Mouse (Mus musculus) stomach, embryonic 16.5 days (tissue): ENCODE measurements at regions not wholly inside any gene's neighbourhood (a gene's known extent, or its start where the extent isn't known, plus 50 kb on each side); places are given as distances from the start of the nearest gene placed in this dataset.

Experiments
- ATAC-seq: fragments of 200-750 bp; cut with Nextera tagmentation; 2 replicates; pipeline ENCODE4 v1.8.0; 2017; ENCODE audit warnings: moderate number of reproducible peaks, moderate TSS enrichment; ENCODE audit not compliant: insufficient read depth, low FRiP score
- H3K27ac ChIP-seq: fragments of 300-500 bp; sonication (generic); 2 replicates; pipeline ENCODE4 v1.5.1; 2014; ENCODE audit warnings: low read length
- H3K27me3 ChIP-seq: fragments of 300-500 bp; sonication (generic); 2 replicates; pipeline ENCODE4 v1.6.1; 2014; ENCODE audit warnings: low read length, control low read depth, mixed read lengths; ENCODE audit not compliant: control insufficient read depth, insufficient read depth
- H3K36me3 ChIP-seq: fragments of 300-500 bp; sonication (generic); 2 replicates; pipeline ENCODE4 v1.6.1; 2014; ENCODE audit warnings: low read length; ENCODE audit not compliant: control insufficient read depth, insufficient read depth
- H3K4me1 ChIP-seq: fragments of 300-500 bp; sonication (generic); 2 replicates; pipeline ENCODE4 v1.6.1; 2014; ENCODE audit warnings: low read length, control low read depth, mixed read lengths; ENCODE audit not compliant: control insufficient read depth, insufficient read depth
- H3K4me2 ChIP-seq: fragments of 300-500 bp; sonication (generic); 2 replicates; pipeline ENCODE4 v1.6.1; 2014; ENCODE audit warnings: low read depth, low read length, mixed read lengths
- H3K4me3 ChIP-seq: fragments of 300-500 bp; sonication (generic); replicated peaks from 2 replicates; pipeline ENCODE4 v1.5.1; 2014; ENCODE audit warnings: mild to moderate bottlenecking, low read length
- H3K9ac ChIP-seq: fragments of 300-500 bp; sonication (generic); 2 replicates; pipeline ENCODE4 v1.6.1; 2014; ENCODE audit warnings: low read length
- H3K9me3 ChIP-seq: fragments of 300-500 bp; sonication (generic); replicated peaks from 2 replicates; pipeline ENCODE4 v1.6.1; 2016; ENCODE audit warnings: low read length, control low read depth; ENCODE audit not compliant: control insufficient read depth
- WGBS: fragments of 180-500 bp; shearing (Covaris S2); extraction: QIAGEN DNeasy Blood & Tissue Kit; methylation state at CpG from one replicate; pipeline ENCODE4 v1.1.7; 2014; 5-methylcytosine and 5-hydroxymethylcytosine counted together

- Histone ChIP-seq H3K4me1 (no peaks in the 10 kb centered on the region), H3K9me3 (no peaks in the 10 kb centered on the region), H3K27ac (no peak overlapping the region), H3K4me2 (no peak overlapping the region), H3K9ac (no peak overlapping the region), H3K4me3 (no peak overlapping the region), H3K36me3 (no peaks in the 10 kb centered on the region), H3K27me3 (no peaks in the 10 kb centered on the region)
- 53% methylated on average over 2 of the region's 2 CpGs for WGBS
- ATAC-seq: no peak
Observed at GRCm38 (mm10) chr1:184344829-184345228, 310.7 kb upstream of the 1700056E22Rik start.

- ATAC-seq: no peak
- H3K4me2 ChIP-seq: no peak overlapping the region
- no peak overlapping the region for H3K27ac ChIP-seq
- WGBS: 78% methylated on average over 3 of the region's 3 CpGs
- H3K4me1 ChIP-seq: no peaks in the 10 kb centered on the region
- no peaks in the 10 kb centered on the region for H3K9me3 ChIP-seq
- no peaks in the 10 kb centered on the region for H3K36me3 ChIP-seq
- H3K27me3 ChIP-seq: no peaks in the 10 kb centered on the region
- H3K9ac ChIP-seq: no peak overlapping the region
- no peak overlapping the region for H3K4me3 ChIP-seq
Observed at GRCm38 (mm10) chr1:184335952-184336351, 301.9 kb upstream of the 1700056E22Rik start.

- no peak overlapping the region for H3K4me3 ChIP-seq
- no peaks in the 10 kb centered on the region for H3K27me3 ChIP-seq
- no peaks in the 10 kb centered on the region for H3K4me1 ChIP-seq
- no peak overlapping the region for H3K9ac ChIP-seq
- H3K4me2 ChIP-seq: no peak overlapping the region
- no peak overlapping the region for H3K27ac ChIP-seq
- H3K36me3 ChIP-seq: no peaks in the 10 kb centered on the region
- no peaks in the 10 kb centered on the region for H3K9me3 ChIP-seq
- no peak for ATAC-seq
- 30% methylated on average over 6 of the region's 6 CpGs for WGBS
Observed at GRCm38 (mm10) chr1:184335281-184335680, 301.2 kb upstream of the 1700056E22Rik start.

- H3K4me3 ChIP-seq: no peak overlapping the region
- 35% methylated on average over 5 of the region's 5 CpGs for WGBS
- H3K36me3 ChIP-seq: no peaks in the 10 kb centered on the region
Observed at GRCm38 (mm10) chr1:184334818-184335217, 300.7 kb upstream of the 1700056E22Rik start.

GRCm38 (mm10) chr1:184333086-184333485, 299.0 kb upstream of the 1700056E22Rik start:
- Histone ChIP-seq H3K9me3 (no peaks in the 10 kb centered on the region), H3K4me3 (no peak overlapping the region), H3K36me3 (no peaks in the 10 kb centered on the region), H3K4me1 (no peaks in the 10 kb centered on the region), H3K9ac (no peak overlapping the region), H3K4me2 (no peak overlapping the region), H3K27ac (no peak overlapping the region), H3K27me3 (no peaks in the 10 kb centered on the region)
- WGBS: 83% methylated on average over 5 of the region's 5 CpGs
- ATAC-seq: no peak

More at GRCm38 (mm10) chr1:184334818-184335217, 300.7 kb upstream of the 1700056E22Rik start:
- no peak for ATAC-seq
- Histone ChIP-seq H3K9me3 (no peaks in the 10 kb centered on the region), H3K4me1 (no peaks in the 10 kb centered on the region), H3K4me2 (no peak overlapping the region), H3K9ac (no peak overlapping the region), H3K27me3 (no peaks in the 10 kb centered on the region), H3K27ac (no peak overlapping the region)

GRCm38 (mm10) chr1:184330516-184331350, 296.6 kb upstream of the 1700056E22Rik start:
- ATAC-seq: no peak
- H3K4me3 ChIP-seq: no peak overlapping the region
- H3K27me3 ChIP-seq: no peaks in the 10 kb centered on the region
- H3K9me3 ChIP-seq: no peaks in the 10 kb centered on the region
- no peaks in the 10 kb centered on the region for H3K36me3 ChIP-seq
- no peaks in the 10 kb centered on the region for H3K4me1 ChIP-seq
- no peak overlapping the region for H3K27ac ChIP-seq
- WGBS: 68% methylated on average over 11 of the region's 11 CpGs
- no peak overlapping the region for H3K4me2 ChIP-seq
- H3K9ac ChIP-seq: no peak overlapping the region

- no peaks in the 10 kb centered on the region for H3K9me3 ChIP-seq
- WGBS: 87% methylated on average over 3 of the region's 3 CpGs
- no peak overlapping the region for H3K4me2 ChIP-seq
- no peak overlapping the region for H3K4me3 ChIP-seq
- H3K36me3 ChIP-seq: no peaks in the 10 kb centered on the region
- no peak overlapping the region for H3K27ac ChIP-seq
- ATAC-seq: no peak
- H3K9ac ChIP-seq: no peak overlapping the region
- no peaks in the 10 kb centered on the region for H3K4me1 ChIP-seq
- no peaks in the 10 kb centered on the region for H3K27me3 ChIP-seq
Observed at GRCm38 (mm10) chr1:184326191-184326590, 292.1 kb upstream of the 1700056E22Rik start.

- H3K27ac ChIP-seq: no peak overlapping the region
- ATAC-seq: no peak
- WGBS: 82% methylated on average over 2 of the region's 2 CpGs
- H3K4me3 ChIP-seq: no peak overlapping the region
- H3K4me2 ChIP-seq: no peak overlapping the region
- H3K4me1 ChIP-seq: no peaks in the 10 kb centered on the region
- H3K9ac ChIP-seq: no peak overlapping the region
- no peaks in the 10 kb centered on the region for H3K27me3 ChIP-seq
- no peaks in the 10 kb centered on the region for H3K36me3 ChIP-seq
- H3K9me3 ChIP-seq: no peaks in the 10 kb centered on the region
Observed at GRCm38 (mm10) chr1:184324234-184324633, 290.1 kb upstream of the 1700056E22Rik start.

GRCm38 (mm10) chr1:184320521-184321177, 286.5 kb upstream of the 1700056E22Rik start:
- no peaks in the 10 kb centered on the region for H3K36me3 ChIP-seq
- WGBS: 75% methylated on average over 3 of the region's 3 CpGs
- no peaks in the 10 kb centered on the region for H3K4me1 ChIP-seq
- no peak overlapping the region for H3K27ac ChIP-seq
- no peak overlapping the region for H3K9ac ChIP-seq
- H3K9me3 ChIP-seq: no peaks in the 10 kb centered on the region
- no peaks in the 10 kb centered on the region for H3K27me3 ChIP-seq
- no peak overlapping the region for H3K4me3 ChIP-seq
- H3K4me2 ChIP-seq: no peak overlapping the region
- no peak for ATAC-seq
